Mouse (Mus musculus) liver, embryonic 15.5 days (tissue): ENCODE measurements around the gene Cxcl9. TPM values are rescaled to one million over a fixed set of nuclear protein-coding genes. Genes with fewer than 3 reads are reported as not detected.

Experiments
- ATAC-seq: fragments of 200-750 bp; cut with Nextera tagmentation; 2 replicates; pipeline ENCODE4 v1.8.0; 2017; ENCODE audit warnings: moderate number of reproducible peaks, mild to moderate bottlenecking, moderate library complexity; ENCODE audit not compliant: insufficient read depth
- H3K27ac ChIP-seq: fragments of 300-500 bp; sonication (generic); replicated peaks from 2 replicates; pipeline ENCODE4 v1.5.1; 2015; ENCODE audit warnings: mild to moderate bottlenecking, inconsistent platforms
- H3K27me3 ChIP-seq: fragments of 300-500 bp; sonication (generic); 2 replicates; pipeline ENCODE4 v1.6.1; 2015; ENCODE audit warnings: mild to moderate bottlenecking, inconsistent platforms
- H3K36me3 ChIP-seq: fragments of 300-500 bp; sonication (generic); replicated peaks from 2 replicates; pipeline ENCODE4 v1.6.1; 2015; ENCODE audit warnings: moderate library complexity, mild to moderate bottlenecking, inconsistent platforms
- H3K4me1 ChIP-seq: fragments of 300-500 bp; sonication (generic); replicated peaks from 2 replicates; pipeline ENCODE4 v1.6.1; 2015; ENCODE audit warnings: inconsistent platforms
- H3K4me2 ChIP-seq: fragments of 300-500 bp; sonication (generic); 2 replicates; pipeline ENCODE4 v1.6.1; 2015; ENCODE audit warnings: moderate library complexity, mild to moderate bottlenecking, inconsistent platforms
- H3K4me3 ChIP-seq: fragments of 300-500 bp; sonication (generic); replicated peaks from 2 replicates; pipeline ENCODE4 v1.5.1; 2015; ENCODE audit warnings: mild to moderate bottlenecking, inconsistent platforms
- H3K9ac ChIP-seq: fragments of 300-500 bp; sonication (generic); 2 replicates; pipeline ENCODE4 v1.6.1; 2015; ENCODE audit warnings: moderate library complexity, mild to moderate bottlenecking, inconsistent platforms
- H3K9me3 ChIP-seq: fragments of 300-500 bp; sonication (generic); replicated peaks from 2 replicates; pipeline ENCODE4 v1.6.1; 2016; ENCODE audit warnings: inconsistent platforms
- WGBS: fragments of 180-500 bp; shearing (Covaris S2); methylation state at CpG from one replicate; pipeline ENCODE4 v1.1.7; 2015; ENCODE audit warnings: mixed read lengths; ENCODE audit not compliant: insufficient replicate concordance; 5-methylcytosine and 5-hydroxymethylcytosine counted together
- polyA plus RNA-seq: library from polyadenylated mRNA; unstranded; fragments of >200 nt; fragmentation: Nextera tagmentation; extraction: Ambion mirVana; gene quantifications from 2 replicates; pipeline ENCODE4 v1.2.1, GENCODE M21; 2015

Cxcl9 gene
- polyA plus RNA-seq, 1 experiment from 2014 or later = not detected

GRCm38 (mm10) chr5:92336743-92337142 is 8.9 kb upstream of the Cxcl9 start:
- Histone ChIP-seq H3K27ac (no peak overlapping the region), H3K9ac (no peak overlapping the region), H3K4me1 (0 out of 2 replicates have a peak, but pooled peaks cover 2% of the 10 kb centered on the region), H3K4me3 (no peak overlapping the region), H3K36me3 (no peaks in the 10 kb centered on the region), H3K9me3 (no peaks in the 10 kb centered on the region), H3K4me2 (no peak overlapping the region), H3K27me3 (no peaks in the 10 kb centered on the region)
- WGBS = 37% methylated on average over 3 of the region's 3 CpGs
- no peak for ATAC-seq

- H3K4me1 ChIP-seq = 0 out of 2 replicates have a peak, but pooled peaks cover 2% of the 10 kb centered on the region
- no peak overlapping the region for H3K4me2 ChIP-seq
- no peaks in the 10 kb centered on the region for H3K27me3 ChIP-seq
- H3K4me3 ChIP-seq = no peak overlapping the region
- no peaks in the 10 kb centered on the region for H3K36me3 ChIP-seq
- no peaks in the 10 kb centered on the region for H3K9me3 ChIP-seq
- WGBS = 67% methylated on average over 9 of the region's 9 CpGs
- no peak overlapping the region for H3K9ac ChIP-seq
- ATAC-seq = no peak
- peak overlapping the region; percentile 33; the same call in 1 of the 2 replicates for H3K27ac ChIP-seq
Observed at GRCm38 (mm10) chr5:92332359-92332840, 4.5 kb upstream of the Cxcl9 start.

GRCm38 (mm10) chr5:92331635-92332338 is 3.9 kb upstream of the Cxcl9 start, which contains the start of gene Art3:
Gene Art3 (plus strand): TSS chr5:92331827.
- no peaks in the 10 kb centered on the region for H3K9me3 ChIP-seq
- ATAC-seq = no peak
- no peak within 1 kb of the TSS for H3K4me2 ChIP-seq
- peaks cover 4% of the 10 kb centered on the region; the same call in 1 of the 2 replicates for H3K27me3 ChIP-seq
- 0 out of 2 replicates have a peak, but pooled peaks cover 2% of the 10 kb centered on the region for H3K4me1 ChIP-seq
- peak within 1 kb of the TSS; percentile 33; the same call in 1 of the 2 replicates for H3K27ac ChIP-seq
- H3K36me3 ChIP-seq = no peaks in the 10 kb centered on the region
- H3K4me3 ChIP-seq = no peak within 1 kb of the TSS
- 83% methylated on average over 17 of the region's 17 CpGs for WGBS
- H3K9ac ChIP-seq = no peak within 1 kb of the TSS

GRCm38 (mm10) chr5:92331122-92331521 is 3.2 kb upstream of the Cxcl9 start:
- Histone ChIP-seq H3K4me1 (0 out of 2 replicates have a peak, but pooled peaks cover 2% of the 10 kb centered on the region), H3K36me3 (no peaks in the 10 kb centered on the region), H3K9ac (no peak overlapping the region), H3K4me3 (no peak overlapping the region), H3K9me3 (no peaks in the 10 kb centered on the region), H3K4me2 (no peak overlapping the region), H3K27ac (no peak overlapping the region), H3K27me3 (peaks cover 6% of the 10 kb centered on the region; the same call in 1 of the 2 replicates)
- 74% methylated on average over 12 of the region's 12 CpGs for WGBS
- no peak for ATAC-seq

- no peaks in the 10 kb centered on the region for H3K9me3 ChIP-seq
Observed at GRCm38 (mm10) chr5:92327367-92327766, 512 bp downstream of the Cxcl9 start.

GRCm38 (mm10) chr5:92323264-92323663 is 4.6 kb downstream of the Cxcl9 start:
- Histone ChIP-seq H3K27me3 (peaks cover 6% of the 10 kb centered on the region; the same call in 1 of the 2 replicates), H3K9me3 (no peaks in the 10 kb centered on the region), H3K4me1 (peaks cover 7% of the 10 kb centered on the region), H3K9ac (no peak overlapping the region), H3K36me3 (no peaks in the 10 kb centered on the region), H3K4me2 (no peak overlapping the region), H3K27ac (no peak overlapping the region), H3K4me3 (no peak overlapping the region)
- 58% methylated on average over 5 of the region's 5 CpGs for WGBS
- ATAC-seq = no peak

More at GRCm38 (mm10) chr5:92327367-92327766, 512 bp downstream of the Cxcl9 start:
- no peak overlapping the region for H3K4me2 ChIP-seq
- no peak for ATAC-seq
- peaks cover 6% of the 10 kb centered on the region; the same call in 1 of the 2 replicates for H3K4me1 ChIP-seq
- peaks cover 6% of the 10 kb centered on the region; the same call in 1 of the 2 replicates for H3K27me3 ChIP-seq
- H3K36me3 ChIP-seq = no peaks in the 10 kb centered on the region
- H3K27ac ChIP-seq = no peak overlapping the region
- WGBS = 16% methylated on average over 6 of the region's 6 CpGs
- H3K9ac ChIP-seq = no peak overlapping the region
- no peak overlapping the region for H3K4me3 ChIP-seq

GRCm38 (mm10) chr5:92322612-92323011 is 5.3 kb downstream of the Cxcl9 start:
- no peak for ATAC-seq
- peaks cover 14% of the 10 kb centered on the region for H3K4me1 ChIP-seq
- no peak overlapping the region for H3K4me2 ChIP-seq
- H3K27me3 ChIP-seq = peaks cover 6% of the 10 kb centered on the region; the same call in 1 of the 2 replicates
- 61% methylated on average over 4 of the region's 4 CpGs for WGBS
- H3K4me3 ChIP-seq = no peak overlapping the region
- no peaks in the 10 kb centered on the region for H3K36me3 ChIP-seq
- no peak overlapping the region for H3K9ac ChIP-seq
- H3K27ac ChIP-seq = no peak overlapping the region
- no peaks in the 10 kb centered on the region for H3K9me3 ChIP-seq

GRCm38 (mm10) chr5:92321631-92322400 is 6.1 kb downstream of the Cxcl9 start:
- H3K4me2 ChIP-seq = no peak overlapping the region
- no peaks in the 10 kb centered on the region for H3K36me3 ChIP-seq
- H3K4me1 ChIP-seq = peaks cover 14% of the 10 kb centered on the region
- H3K27ac ChIP-seq = no peak overlapping the region
- no peak for ATAC-seq
- H3K27me3 ChIP-seq = peaks cover 3% of the 10 kb centered on the region; the same call in 1 of the 2 replicates
- H3K9ac ChIP-seq = no peak overlapping the region
- H3K4me3 ChIP-seq = no peak overlapping the region
- H3K9me3 ChIP-seq = no peaks in the 10 kb centered on the region
- WGBS = 53% methylated on average over 8 of the region's 8 CpGs

GRCm38 (mm10) chr5:92318596-92318995 is 9.3 kb downstream of the Cxcl9 start:
- 75% methylated on average over 14 of the region's 14 CpGs for WGBS
- no peak overlapping the region for H3K27ac ChIP-seq

GRCm38 (mm10) chr5:92318119-92318518 is 9.8 kb downstream of the Cxcl9 start:
- Histone ChIP-seq H3K4me2 (no peak overlapping the region), H3K36me3 (no peaks in the 10 kb centered on the region), H3K4me1 (peaks cover 20% of the 10 kb centered on the region), H3K27ac (no peak overlapping the region), H3K9ac (no peak overlapping the region), H3K4me3 (no peak overlapping the region), H3K27me3 (no peaks in the 10 kb centered on the region), H3K9me3 (no peaks in the 10 kb centered on the region)
- no peak for ATAC-seq
- 42% methylated on average over 7 of the region's 7 CpGs for WGBS

More at GRCm38 (mm10) chr5:92318596-92318995, 9.3 kb downstream of the Cxcl9 start:
- Histone ChIP-seq H3K9me3 (no peaks in the 10 kb centered on the region), H3K4me3 (no peak overlapping the region), H3K27me3 (no peaks in the 10 kb centered on the region), H3K4me1 (peaks cover 22% of the 10 kb centered on the region), H3K9ac (no peak overlapping the region), H3K4me2 (no peak overlapping the region), H3K36me3 (no peaks in the 10 kb centered on the region)
- no peak for ATAC-seq

- H3K36me3 ChIP-seq = no peaks in the 10 kb centered on the region
Observed at GRCm38 (mm10) chr5:92313776-92314175, 14.1 kb downstream of the Cxcl9 start.

More at GRCm38 (mm10) chr5:92313776-92314175, 14.1 kb downstream of the Cxcl9 start:
- Histone ChIP-seq H3K9me3 (no peaks in the 10 kb centered on the region), H3K4me1 (peaks cover 39% of the 10 kb centered on the region), H3K4me3 (no peak overlapping the region), H3K27ac (no peak overlapping the region), H3K27me3 (no peaks in the 10 kb centered on the region), H3K4me2 (no peak overlapping the region), H3K9ac (no peak overlapping the region)
- ATAC-seq = no peak
- 13% methylated on average over 7 of the region's 7 CpGs for WGBS
